Mouse (Mus musculus) R1 (cell line): ENCODE measurements around the gene Kif14.

ENCODE experiments used
- DNase-seq: peaks from one replicate; pipeline ENCODE4 v3.0.0-alpha.2; 2018; ENCODE audit warnings: low read depth, low spot score

Kif14 gene

DNA sequence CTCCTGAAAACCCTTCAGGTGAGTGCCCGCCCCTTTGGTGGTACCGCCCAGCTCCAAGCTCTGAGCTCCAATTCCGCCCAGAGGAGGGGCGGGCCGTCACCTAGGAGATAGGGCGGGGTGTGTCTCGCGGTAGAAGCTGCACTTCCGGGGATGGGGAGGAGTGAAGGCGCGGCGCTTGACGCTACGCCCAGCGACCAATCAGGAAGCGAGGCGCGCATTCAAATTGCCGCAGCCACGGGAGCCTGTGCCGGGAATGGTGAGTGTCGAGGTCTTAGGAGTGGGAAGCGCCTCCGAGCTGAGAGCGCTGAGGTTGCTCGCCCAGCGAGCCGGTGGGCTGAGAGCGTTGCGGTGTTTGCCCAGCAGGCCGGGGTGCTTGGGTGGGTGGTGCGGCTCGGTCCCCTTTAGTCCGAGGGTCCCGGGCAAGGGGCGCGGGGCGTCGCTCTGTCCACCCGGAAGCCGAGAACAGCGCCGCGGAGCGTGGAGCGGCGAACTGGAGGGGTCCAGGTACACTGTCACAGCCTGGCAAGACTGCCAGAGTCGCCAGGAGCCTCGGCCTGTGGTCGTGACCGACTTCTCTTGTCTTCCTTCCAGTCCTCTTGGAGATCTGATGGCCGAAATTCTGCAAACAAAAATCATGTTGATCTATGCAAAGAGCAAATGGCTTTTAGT is at the start of gene Kif14:
Gene Kif14 (plus strand): TSS at position 201 of the 669 bp plus-strand sequence.
- DNase-seq: peak; percentile 99

DNA sequence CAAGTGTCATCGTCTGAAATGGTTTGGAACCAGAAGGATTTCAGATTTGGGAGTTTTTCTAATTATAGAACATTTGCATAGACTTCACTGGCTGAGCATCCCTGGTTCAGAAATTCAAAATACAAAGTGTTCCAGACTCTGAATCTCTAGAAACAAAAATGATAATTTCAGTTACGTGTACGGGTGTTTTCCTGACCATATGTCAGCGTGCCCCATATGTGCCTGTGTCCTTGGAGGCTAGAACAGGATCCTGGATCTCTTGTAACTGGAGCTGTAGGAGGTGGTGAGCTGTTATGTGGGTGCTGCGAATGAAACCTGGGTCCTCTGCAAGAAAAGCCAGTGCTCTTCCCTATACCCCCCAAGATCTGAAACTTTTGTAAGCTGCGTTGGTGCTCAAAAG is 47.8 kb upstream of the Kif14 start:
- DNase-seq: no peak

DNA sequence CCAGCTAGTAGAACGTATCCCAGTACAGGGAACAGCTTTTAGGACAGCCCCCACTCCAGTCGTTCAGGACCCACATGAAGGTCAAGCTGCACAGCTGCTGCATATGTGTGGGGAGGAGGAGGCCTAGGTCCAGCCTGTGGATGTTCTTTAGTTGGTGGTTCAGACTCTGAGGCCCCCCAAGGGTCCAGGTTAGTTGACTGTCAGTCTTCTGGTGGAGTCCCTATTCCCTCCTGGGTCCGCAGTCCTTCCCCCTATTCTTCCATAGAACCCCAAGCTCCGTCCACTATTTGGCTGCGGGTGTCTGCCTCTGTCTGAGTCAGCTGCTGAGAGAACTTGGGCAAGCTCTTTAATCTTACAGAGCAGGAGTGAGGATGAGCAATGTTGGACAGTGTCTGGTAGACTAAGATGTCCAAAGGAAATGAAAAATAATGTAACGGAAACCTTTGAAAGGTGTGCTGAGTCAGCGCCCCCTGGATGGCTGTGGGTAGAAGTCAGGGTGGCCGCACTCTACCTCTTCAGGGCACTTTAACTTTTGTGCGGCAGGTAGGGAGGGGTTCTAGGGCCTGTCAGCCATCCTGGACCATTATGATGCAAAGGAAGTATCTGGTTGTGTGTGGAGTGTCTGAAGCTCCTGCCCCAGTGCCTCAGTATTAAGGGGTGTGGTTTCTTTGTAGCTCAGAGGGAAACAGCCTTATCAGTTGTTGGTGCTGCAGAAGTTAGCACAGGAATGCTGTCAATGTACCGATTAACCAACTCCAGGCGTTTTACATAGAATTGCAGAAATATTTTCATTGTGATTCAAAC is 38.8 kb upstream of the Kif14 start:
- peak; percentile 82 for DNase-seq

DNA sequence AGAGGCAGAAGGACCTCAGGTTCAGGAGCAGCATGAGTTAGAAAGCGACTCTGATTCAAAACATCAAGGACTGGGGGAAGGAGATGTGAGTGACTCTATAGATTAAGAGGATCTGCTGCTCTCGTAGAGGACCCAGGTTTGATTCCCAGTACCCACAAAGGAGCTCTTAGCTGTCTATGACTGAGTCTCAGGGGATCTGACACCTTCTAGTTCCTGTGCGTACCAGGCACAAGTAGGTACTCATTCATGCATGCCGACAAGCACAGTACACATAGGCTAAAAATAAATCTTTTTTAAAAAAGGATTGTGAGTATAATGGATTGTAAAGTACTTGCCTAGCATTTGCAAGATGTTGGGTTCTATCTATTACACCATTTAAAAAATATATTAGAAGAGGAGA is 37.2 kb upstream of the Kif14 start:
- no peak for DNase-seq

DNA sequence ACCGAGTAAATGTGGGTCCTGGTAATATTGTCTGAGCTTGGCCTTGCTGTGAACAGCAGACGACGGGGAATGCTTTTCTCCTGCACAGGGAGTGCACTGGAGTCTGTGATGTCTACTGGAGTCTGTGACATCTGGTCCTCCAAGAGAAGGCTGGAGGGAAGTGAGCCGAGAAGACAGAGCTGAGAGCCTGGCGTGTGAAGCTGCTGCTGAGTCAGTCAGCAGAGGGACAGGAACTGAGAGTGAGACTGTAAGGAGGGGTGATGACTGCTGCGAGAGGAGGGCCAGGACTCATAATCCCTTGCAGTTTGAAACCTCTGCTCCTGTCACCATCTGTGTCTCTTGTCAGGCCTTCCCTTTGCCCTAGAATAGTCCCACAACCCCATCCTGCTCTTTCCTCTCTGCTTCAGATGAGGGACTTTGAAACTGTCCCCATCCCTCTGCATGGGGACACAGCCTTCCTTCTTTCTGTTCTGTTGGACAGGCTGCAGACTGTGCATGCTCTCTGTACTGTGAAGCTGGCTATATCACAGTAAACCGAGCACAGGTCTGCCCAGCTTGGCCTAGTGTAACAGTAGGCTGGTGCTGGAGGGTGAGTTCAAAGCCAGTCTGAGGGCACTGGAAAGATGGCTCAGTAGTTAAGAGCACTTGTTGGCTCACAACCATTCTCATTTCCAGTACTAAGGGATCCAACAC is 35.9 kb upstream of the Kif14 start:
- no peak for DNase-seq

DNA sequence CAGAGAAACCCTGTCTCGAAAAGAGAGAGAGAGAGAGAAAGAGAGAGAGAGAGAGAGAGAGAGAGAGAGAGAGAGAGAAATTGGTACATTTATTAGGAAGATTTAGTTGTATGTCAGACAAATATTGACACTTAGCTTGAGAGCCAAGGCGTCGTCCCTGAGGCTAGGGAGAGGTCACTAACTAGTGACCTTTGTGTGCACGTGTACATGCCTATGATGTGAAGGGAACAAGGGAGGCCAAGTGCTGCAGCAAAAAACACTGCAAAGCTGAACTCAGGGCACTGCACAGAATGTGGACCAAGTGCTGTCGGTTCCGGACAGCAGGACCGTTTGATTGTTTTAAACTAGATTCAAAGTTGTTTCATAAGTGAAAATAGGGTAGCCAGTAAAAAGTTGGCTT is 25.4 kb upstream of the Kif14 start:
- DNase-seq: no peak

DNA sequence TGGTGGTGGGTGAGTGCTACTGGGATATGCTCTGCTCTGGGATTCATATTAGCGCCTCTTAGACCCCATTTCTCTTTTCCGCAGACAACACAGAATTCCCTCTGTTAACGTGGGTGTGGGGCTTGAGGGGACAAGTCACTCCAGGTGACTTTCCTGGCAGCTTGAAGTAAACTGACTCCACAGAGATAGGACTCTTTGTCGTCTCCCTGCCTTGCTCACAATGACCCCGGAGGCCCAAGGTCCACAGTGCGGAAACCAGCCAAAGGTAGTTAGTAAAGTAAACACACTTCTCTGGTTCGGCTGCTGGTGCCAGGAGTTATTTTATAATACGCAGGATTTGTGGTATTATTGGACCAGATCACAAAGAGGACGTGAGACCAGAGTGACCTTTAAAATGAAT is 23.3 kb upstream of the Kif14 start:
- DNase-seq: no peak

DNA sequence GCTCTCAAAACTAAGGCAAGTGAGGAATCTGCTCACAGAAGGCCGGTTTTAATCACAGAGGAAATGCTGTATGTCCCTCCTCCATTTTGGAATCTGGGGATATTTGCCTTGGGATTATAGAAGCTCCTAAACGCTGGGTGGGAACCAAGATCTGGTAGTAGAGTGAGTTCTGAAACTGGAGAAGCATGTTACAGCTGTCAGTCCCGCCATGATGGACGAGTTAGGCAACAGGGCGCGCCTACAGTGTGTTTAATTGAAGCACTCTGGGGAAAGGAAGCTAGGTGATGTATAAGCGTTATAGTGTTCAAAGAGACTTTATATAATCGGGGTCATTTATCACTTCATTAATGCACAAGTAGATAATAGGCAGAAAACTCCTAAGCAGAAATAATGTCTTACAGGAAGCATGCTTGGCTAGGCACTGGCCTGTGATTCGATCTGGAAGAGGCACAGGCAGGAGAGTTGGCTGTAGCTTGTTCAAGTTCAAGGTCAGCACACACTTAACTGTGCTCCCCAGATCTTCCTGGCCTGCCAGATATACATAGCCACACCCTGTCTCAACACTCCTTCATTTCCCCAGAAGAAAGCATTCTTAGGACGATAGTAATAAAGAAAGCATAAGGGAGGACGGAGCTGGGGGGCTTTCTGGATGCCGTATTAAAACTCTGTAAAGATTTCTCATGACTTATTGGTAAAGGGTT is 21.4 kb upstream of the Kif14 start:
- no peak for DNase-seq

DNA sequence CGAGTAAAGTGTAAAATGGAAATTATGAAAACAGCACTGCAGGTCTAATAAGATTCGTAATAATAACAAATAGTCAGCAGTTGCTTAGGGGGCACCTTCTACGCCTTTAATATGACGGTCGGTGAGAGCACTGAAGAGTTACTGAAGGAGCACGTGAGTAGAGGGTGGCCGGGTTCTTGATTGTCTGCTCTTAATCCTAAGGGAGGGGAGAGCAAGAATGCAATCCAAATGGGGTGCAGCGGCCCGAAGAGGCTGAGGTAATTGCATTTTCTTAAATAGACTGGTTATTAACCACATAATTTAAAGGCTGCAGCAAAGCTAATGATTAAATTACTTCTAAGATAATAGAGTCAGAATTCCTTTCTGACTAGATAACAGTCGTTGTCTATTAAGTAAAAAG is 19.2 kb upstream of the Kif14 start:
- no peak for DNase-seq

DNA sequence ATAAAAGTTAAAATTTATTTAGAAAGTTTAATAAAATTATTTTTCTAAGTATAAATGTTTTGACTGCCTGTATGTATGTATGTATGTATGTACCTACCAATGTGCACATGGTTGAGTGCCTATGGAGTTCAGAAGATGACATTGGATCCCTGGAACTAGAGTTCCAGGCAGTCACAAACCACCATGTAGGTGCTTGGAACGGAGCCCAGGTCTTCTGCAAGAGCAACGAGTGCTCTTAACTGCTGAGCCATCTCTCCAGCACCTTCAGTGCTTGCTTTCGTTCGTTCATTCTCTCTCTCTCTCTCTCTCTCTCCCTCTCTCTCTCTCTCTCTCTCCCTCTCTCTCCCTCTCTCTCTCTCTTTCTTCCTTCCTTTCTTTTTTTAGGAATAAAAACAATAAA is 18.8 kb upstream of the Kif14 start:
- no peak for DNase-seq

DNA sequence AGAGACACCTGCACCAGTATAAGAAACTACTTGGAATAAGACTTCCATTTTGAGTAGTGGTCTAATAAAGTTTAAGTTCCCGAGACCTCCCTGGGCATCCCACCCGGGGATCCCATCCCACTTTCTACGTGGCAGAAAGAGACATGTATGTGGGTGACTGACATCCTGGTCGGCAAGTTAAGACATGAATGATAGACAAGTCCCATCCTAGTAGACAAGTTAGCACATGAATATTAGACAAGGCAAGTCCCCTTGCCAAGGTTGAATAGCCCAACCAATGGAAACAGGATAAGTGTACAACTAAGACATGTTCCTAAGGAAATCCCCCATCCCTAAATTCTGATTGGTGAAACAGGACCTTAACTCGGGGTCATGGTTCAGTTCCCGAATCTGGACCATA is 16.6 kb upstream of the Kif14 start:
- DNase-seq: no peak

DNA sequence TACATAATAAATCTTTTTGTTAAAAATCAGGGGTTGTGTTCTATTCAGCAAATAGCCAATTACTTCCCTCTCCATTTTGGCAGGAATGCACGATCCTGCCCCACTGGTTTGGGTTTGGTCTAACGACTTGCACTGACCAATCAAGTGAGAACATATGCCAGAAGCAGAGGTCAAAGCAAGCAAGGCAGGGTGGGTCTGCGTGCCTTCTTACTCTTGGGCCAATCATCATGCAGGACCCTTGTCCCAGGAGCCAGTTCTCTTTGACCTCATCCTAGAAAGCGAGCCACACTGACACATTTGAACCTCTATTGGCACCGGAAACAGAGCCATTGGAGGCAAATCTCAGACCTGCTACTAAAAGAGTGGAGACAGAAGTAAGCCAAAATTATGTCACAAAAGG is 15.9 kb upstream of the Kif14 start:
- DNase-seq: peak; percentile 84

DNA sequence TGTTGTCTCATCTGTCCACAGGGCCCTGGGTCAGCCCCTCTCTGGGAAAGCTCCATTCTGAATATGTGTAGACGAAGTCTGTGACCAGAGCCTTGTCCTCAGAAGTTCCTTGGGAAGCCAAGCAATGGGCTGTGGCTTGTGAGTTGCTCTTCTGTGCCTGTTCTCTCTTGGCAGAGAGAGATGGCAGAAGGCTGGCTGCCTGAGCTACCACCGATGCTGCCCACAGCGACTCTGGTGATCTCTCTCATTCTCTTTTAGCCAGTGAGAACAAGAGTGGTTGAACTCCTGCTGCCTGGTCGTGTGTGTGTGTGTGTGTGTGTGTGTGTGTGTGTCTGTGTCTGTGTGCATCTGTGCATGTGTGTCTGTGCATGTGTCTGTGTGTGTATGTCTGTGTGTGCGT is 13.7 kb upstream of the Kif14 start:
- DNase-seq: no peak

DNA sequence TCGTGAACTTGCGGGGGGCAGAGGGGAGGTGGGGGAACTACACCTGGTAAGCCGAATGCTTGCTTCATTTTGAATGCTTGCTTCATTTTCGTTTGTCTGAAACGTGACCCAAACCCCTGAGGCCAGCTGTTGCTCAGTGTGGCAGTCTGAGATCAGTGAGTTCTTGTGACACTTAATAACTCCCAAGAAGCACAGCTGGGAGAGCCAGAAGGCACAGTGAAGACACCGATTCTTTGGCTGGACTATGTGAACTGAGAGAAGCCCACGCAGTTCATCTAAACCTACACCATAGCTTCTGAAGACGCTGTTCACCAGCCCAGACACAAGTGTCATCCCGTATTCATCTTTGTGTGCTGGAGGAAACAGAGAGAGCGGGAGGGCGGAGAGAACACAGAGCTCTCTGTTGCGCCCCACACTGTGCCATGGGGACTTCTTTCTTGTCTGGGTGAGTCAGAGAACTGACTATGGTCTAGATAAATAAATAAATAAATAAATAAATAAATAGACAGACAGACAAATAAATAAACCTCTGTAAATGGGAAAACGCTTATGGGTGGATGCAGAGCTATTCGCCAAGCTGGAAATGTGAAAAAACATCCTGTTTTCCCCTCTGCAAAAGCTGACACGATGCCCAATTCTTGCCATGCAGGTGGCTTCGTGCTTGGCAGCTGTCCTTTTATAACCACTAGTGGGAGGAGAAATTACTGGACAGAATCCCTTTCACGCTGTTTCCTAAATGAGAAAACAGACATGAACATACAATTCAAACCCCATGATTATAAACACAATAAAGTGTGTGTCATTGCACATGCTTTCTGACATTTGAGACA is 10.2 kb upstream of the Kif14 start:
- no peak for DNase-seq

DNA sequence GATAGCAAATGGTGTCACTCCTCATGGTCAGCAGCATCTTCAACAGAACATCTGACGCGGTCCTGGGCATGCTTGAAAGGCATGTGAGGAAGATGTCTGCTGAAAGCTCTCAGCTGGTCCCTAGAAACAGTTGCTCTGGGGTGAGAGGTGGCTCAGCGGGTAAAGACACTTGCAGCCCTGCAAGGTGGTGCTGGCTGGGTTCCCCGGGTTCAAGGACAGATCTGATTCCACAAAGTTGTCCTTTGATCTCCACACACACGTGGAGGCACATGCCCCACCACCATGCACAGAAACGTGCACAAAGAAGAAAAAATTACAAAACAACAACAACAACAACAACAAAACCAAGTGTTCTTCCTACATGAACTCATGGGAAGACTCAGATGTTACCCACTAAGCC is 9.4 kb upstream of the Kif14 start:
- DNase-seq: no peak

DNA sequence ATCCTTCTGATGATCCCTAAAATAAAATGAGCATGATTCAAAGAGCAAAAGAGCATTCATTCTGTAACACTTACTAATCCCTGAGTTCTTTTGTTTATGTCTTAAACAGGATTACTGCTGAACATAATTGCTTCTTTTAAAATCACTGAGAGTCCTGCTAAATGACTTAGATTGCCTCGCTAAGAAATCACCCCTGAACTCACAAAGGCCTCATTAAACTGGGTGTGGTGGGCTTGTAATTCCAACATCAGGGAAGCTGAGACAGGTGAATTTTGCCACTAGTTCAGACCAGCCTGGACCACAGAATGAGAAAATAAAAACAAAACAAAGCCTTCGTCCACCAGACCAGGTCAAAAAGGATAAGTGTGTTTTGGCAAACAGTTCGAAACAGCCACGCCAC is 8.7 kb upstream of the Kif14 start:
- no peak for DNase-seq

DNA sequence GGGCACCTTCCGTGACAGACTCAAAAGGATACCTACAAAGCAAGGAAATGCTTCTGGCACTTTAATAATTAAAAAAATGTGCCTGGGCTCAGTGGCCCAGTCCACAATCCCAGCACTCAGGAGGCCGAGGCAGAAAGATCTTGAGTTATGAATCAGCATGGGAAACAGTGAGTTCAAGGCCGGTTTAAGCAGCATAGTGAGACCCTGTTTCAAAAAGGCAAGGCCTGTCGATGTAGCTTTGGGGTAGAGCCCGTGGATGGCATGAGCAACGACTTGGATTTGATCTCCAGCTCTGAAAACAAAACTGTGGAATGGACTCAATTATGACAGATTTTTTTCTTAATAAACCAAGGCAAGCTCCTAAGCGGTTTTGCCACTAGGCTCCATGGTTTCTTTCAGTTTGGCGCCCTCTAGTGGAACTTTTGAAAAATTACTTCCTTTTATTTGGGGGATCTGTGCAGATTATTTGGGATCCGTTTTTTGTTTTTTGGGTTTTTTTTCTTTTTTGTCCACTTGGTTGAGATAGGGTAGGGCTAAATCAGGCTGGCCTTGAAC is 7.4 kb upstream of the Kif14 start:
- peak; percentile 76 for DNase-seq

DNA sequence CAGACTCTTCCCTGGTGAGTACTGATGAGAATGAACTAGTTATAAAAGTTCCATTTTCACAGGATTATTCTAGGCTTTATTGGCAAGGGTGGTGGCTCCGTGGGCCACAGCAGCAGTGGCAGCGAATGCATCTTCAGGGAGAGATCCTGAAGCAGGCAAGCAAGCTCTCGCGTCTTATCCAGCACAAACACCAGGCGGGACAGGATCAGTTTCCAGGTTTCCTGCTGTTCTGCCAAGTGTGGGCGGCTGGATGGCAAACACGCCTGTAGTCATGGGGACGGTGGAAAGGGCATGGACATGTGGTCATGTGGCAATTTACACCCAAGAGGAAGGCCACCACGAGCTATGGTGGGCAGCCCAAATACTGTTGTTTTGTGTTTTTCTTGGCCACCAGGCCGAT is 3.7 kb upstream of the Kif14 start:
- peak; percentile 38 for DNase-seq

DNA sequence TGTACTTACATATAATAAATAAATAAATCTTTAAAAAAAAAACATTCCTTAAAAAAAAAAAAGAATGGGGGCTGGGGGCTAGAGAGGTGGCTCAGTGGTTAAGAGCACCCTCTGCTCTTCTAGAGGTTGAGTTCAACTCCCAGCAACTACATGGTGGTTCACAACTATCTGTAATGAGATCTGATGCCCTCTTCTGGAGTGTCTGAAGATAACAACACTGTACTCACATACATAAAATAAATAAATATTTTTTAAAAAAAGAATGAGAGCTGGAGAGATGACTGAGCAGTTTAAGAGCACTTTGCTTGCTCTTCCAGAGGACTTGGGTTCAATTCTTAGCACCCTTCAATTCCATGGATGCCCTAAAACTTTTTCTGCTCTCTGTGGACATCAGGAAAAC is 975 bp upstream of the Kif14 start:
- DNase-seq: no peak

DNA sequence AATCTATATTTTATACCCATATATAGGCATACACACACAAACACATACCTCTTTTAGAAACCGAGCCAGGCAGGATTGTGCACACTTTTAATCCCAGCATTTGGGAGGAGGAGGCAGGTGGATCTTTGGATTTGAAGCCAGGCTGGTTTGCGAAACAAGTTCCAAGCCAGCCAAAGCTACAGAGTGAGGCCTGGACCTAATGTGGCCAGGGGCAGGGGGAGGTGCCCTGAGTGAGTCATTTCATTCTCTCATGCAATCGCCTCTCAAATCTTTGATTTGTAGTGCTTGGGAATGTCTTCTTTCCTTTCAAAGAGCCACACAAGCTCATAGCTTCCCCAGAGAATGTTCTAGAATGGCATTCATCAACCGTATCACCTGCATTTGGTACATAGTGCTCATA is 3.3 kb downstream of the Kif14 start:
- no peak for DNase-seq

DNA sequence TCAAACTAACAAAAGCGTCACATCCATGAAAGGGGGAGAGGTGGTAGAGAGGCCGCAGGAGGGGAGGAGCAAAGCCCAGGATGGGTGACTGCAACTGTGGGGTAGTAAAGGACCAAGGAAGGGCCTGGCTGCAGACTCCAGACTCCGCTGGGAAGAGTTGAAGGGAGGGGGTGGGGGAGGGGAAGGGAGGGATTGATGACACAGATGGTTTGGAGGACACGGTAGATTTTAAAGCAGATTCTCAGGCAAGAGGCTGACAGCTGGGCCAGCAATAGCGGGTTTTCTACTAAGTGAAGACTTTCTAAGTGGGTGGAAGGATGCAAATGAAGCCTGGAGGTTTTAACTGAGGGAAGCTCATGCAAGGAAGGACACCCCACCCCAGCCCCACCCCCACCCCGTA is 4.3 kb downstream of the Kif14 start:
- DNase-seq: peak; percentile 83
